Mouse (Mus musculus) colon, adult 2 months (tissue): ENCODE data around the gene Hist1h2bk. TPM values are rescaled to one million over a fixed set of nuclear protein-coding genes. Genes with fewer than 3 reads are reported as not detected.

Experiments
- polyA plus RNA-seq: library from polyadenylated mRNA; depleted of rRNA; stranded (reverse); fragments of >200 nt; gene quantifications from 2 replicates; pipeline ENCODE4 v1.2.3, GENCODE M21; 2012; rRNA removed

Gene Hist1h2bk
- polyA plus RNA-seq, result 27.3 and 32.1 TPM in 2 replicates

DNA sequence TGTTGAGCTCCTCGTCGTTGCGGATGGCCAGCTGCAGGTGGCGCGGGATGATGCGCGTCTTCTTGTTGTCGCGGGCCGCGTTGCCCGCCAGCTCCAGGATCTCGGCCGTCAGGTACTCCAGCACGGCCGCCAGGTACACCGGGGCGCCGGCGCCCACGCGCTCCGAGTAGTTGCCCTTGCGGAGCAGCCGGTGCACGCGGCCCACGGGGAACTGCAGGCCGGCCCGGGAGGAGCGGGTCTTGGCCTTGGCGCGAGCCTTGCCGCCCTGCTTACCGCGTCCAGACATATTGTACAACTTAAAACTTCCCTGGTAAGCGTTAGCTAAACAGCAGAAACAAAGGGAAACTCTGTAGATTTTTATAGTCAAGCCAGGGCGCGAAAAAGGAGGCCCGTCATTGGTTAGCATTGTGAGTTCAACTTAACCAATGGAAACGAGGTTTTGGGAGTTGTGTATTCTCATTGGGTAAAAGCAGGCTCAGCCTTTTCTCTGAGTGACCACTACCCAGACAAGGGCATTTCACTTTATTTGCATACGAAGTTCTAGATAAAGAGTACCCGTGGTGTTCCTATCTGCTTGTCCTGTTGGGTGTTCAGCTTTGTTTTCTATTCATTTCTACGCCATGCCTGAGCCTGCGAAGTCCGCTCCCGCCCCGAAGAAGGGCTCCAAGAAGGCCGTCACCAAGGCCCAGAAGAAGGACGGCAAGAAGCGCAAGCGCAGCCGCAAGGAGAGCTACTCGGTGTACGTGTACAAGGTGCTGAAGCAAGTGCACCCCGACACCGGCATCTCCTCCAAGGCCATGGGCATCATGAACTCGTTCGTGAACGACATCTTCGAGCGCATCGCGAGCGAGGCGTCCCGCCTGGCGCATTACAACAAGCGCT lies at the start of gene Hist1h2bk, which contains the start of gene Hist1h2ah:
Gene Hist1h2bk (plus strand): TSS at position 604 of the 882 bp plus-strand sequence.
Gene Hist1h2ah (minus strand): TSS at position 302 of the 882 bp plus-strand sequence.

DNA sequence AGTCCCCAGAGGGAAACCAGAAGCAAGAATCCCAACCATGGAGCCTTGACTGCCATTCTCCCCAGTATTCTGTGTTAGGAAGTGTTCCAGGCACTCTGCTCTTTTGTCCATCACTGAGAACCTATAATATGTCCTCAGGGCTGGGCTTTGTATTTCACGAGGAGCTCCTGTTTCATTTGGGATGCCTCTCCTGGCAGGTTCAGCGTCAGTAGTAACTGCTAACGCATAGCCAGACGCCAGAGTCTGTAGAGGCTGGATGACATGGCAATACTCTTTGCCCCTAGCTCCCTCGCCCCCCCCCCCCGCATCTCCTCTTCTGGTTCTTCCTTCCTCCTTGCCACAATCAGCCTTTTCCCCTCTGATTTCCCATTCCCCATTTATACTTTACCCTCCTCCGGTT lies 26.0 kb upstream of the Hist1h2bk start, which contains the start of gene Prss16:
Gene Prss16 (minus strand): TSS at position 101 of the 400 bp plus-strand sequence.

DNA sequence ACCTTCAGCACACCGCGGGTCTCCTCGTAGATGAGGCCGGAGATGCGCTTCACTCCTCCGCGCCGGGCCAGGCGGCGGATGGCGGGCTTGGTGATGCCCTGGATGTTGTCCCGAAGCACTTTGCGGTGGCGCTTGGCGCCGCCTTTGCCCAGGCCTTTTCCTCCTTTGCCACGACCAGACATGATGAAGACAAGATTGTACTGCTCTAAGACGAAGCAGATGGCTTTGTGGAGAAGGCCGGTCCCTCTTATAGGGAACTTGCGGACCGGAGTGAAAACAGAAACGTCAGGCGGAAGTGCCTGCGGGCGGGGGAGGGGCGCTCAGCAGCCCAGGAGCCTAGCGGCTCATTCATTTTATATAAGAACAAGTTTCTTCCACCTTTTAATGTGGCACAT lies 5.5 kb downstream of the Hist1h2bk start, which contains the start of gene Hist1h4i:
Gene Hist1h4i (minus strand): TSS at position 221 of the 395 bp plus-strand sequence.

DNA sequence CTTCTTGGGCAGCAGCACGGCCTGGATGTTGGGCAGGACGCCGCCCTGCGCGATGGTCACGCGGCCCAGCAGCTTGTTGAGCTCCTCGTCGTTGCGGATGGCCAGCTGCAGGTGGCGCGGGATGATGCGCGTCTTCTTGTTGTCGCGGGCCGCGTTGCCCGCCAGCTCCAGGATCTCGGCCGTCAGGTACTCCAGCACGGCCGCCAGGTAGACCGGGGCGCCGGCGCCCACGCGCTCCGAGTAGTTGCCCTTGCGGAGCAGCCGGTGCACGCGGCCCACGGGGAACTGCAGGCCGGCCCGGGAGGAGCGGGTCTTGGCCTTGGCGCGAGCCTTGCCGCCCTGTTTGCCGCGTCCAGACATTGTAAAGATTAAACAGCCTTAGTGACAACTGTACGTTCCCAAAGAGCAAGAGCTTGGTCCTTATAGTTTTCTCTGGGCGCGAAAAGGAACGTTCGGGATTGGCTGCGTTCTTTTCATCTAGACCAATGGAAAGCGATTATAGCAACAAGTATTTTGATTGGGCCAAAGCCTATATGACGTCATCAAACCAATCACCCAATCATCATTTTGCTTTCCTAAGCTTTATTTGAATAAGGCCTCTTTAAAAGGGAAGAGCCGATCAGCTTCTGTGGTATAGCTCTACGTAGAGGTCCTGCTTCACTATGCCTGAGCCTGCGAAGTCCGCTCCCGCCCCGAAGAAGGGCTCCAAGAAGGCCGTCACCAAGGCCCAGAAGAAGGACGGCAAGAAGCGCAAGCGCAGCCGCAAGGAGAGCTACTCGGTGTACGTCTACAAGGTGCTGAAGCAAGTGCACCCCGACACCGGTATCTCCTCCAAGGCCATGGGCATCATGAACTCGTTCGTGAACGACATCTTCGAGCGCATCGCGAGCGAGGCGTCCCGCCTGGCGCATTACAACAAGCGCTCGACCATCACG lies 7.2 kb downstream of the Hist1h2bk start, which contains the start of the genes Hist1h2ag and Hist1h2bj:
Gene Hist1h2ag (minus strand): TSS at position 377 of the 935 bp plus-strand sequence.
Gene Hist1h2bj (plus strand): TSS at position 647 of the 935 bp plus-strand sequence.

DNA sequence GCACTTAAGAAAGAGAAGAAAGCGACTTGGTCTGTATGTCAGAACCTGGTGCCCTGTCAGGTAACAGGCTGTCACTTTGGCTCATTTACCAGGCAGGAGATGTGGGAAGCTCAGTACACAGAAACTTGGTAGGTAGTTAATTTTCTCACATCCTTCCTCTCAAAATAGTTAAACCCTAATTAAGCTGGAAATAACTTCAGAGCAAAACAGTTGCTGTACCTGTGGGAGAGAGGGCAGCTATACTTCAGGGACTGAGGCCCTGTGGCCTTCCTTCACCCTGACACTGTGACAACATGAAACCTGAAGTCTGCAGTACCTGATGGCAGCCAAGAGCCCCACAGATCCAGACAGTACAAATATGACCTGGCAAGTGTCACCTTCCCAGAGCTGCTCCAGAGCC lies 48.5 kb downstream of the Hist1h2bk start, which contains the start of gene Vmn1r188:
Gene Vmn1r188 (plus strand): TSS at position 301 of the 400 bp plus-strand sequence.

Other genes with a start within 250 kb of the Hist1h2bk start
- 15.5 and 20.4 TPM in 2 replicates for gene Hist1h2an, start 248.7 kb upstream of the Hist1h2bk start, polyA plus RNA-seq
- 0.66 and 3.2 TPM in 2 replicates for gene Hist1h2bp, start 248.4 kb upstream of the Hist1h2bk start, polyA plus RNA-seq
- gene Hist1h2bq, start 225.7 kb upstream of the Hist1h2bk start, polyA plus RNA-seq, result 37.1 and 59.1 TPM in 2 replicates
- not detected in 2 replicates for gene Hist1h2ao, start 225.4 kb upstream of the Hist1h2bk start, polyA plus RNA-seq
- gene Hist1h4m, start 224.1 kb upstream of the Hist1h2bk start, polyA plus RNA-seq, result not detected in 2 replicates
- 47.6 and 53.6 TPM in 2 replicates for gene Hist1h4n, start 203.7 kb upstream of the Hist1h2bk start, polyA plus RNA-seq
- 577 and 675 TPM in 2 replicates for gene Hist1h2ap, start 202.4 kb upstream of the Hist1h2bk start, polyA plus RNA-seq
- gene Hist1h2br, start 202.1 kb upstream of the Hist1h2bk start, polyA plus RNA-seq, result 32.1 and 54.0 TPM in 2 replicates
- gene Zfp184, start 90.8 kb upstream of the Hist1h2bk start, polyA plus RNA-seq, result 0.06 and 0.16 TPM in 2 replicates
- not detected in 2 replicates for gene Pom121l2, start 54.7 kb upstream of the Hist1h2bk start, polyA plus RNA-seq
- gene Prss16, start 26.1 kb upstream of the Hist1h2bk start, polyA plus RNA-seq, result 1.2 and 1.6 TPM in 2 replicates
- 37.2 and 61.6 TPM in 2 replicates for gene Hist1h2ah, start 302 bp upstream of the Hist1h2bk start, polyA plus RNA-seq
- gene Hist1h4i, start 5.5 kb downstream of the Hist1h2bk start, polyA plus RNA-seq, result 12.2 and 15.0 TPM in 2 replicates
- 7.1 and 13.4 TPM in 2 replicates for gene Hist1h2ag, start 7.1 kb downstream of the Hist1h2bk start, polyA plus RNA-seq
- 14.1 and 15.9 TPM in 2 replicates for gene Hist1h2bj, start 7.3 kb downstream of the Hist1h2bk start, polyA plus RNA-seq
- gene Vmn1r188, start 48.6 kb downstream of the Hist1h2bk start, polyA plus RNA-seq, result not detected in 2 replicates
- not detected in 2 replicates for gene Vmn1r189, start 70.0 kb downstream of the Hist1h2bk start, polyA plus RNA-seq
- gene Vmn1r191, start 148.1 kb downstream of the Hist1h2bk start, polyA plus RNA-seq, result not detected in 2 replicates
- gene Vmn1r192, start 155.3 kb downstream of the Hist1h2bk start, polyA plus RNA-seq, result not detected in 2 replicates
- not detected in 2 replicates for gene Vmn1r193, start 187.3 kb downstream of the Hist1h2bk start, polyA plus RNA-seq
- gene Vmn1r194, start 208.3 kb downstream of the Hist1h2bk start, polyA plus RNA-seq, result not detected in 2 replicates
- gene Vmn1r195, start 234.7 kb downstream of the Hist1h2bk start, polyA plus RNA-seq, result not detected in 2 replicates